ENCODE assay signal across 30 mouse cellular contexts in the genomic region with DNA sequence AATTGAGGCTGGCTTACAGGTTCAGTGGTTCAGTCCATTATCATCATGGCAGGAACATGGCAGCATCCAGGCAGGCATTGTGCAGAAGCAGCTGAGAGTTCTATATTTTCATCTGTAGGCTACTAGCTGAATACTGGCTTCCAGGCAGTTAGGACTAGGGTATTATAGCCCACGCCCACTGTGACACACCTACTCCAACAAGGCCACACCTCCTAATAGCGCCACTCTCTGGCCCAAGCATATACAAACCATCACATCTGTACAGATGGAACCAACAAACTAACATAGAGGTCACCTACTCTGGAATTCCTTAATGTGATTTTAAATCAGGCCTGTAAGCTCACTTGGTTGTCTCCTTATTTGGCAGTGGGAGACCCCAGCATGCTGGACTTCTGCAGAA.
"Had no signal": no experiment of that assay in that cellular context is flagged by ENCODE, and none has a peak within 500 bp of the region (broad histone marks: within the 10 kb centered on the region; RNA-seq: fewer than 3 reads in every experiment).

No protein-coding gene starts in this region.

- H3K4me1 ChIP-seq: limb, embryonic 12.5 days; limb, embryonic 13.5 days; limb, embryonic 15.5 days; liver, embryonic 12.5 days; liver, embryonic 13.5 days; liver, embryonic 15.5 days; lung, embryonic 15.5 days; midbrain, embryonic 10.5 days; midbrain, embryonic 12.5 days; midbrain, embryonic 13.5 days; midbrain, embryonic 15.5 days; neural tube, embryonic 12.5 days had no signal

- H3K27ac ChIP-seq: limb, embryonic 10.5 days; limb, embryonic 12.5 days; limb, embryonic 13.5 days; limb, embryonic 15.5 days; liver, embryonic 12.5 days; liver, embryonic 13.5 days; liver, embryonic 14.5 days; liver, embryonic 15.5 days; lung, embryonic 15.5 days; macrophage; midbrain, embryonic 10.5 days; midbrain, embryonic 12.5 days; midbrain, embryonic 13.5 days; midbrain, embryonic 15.5 days; neural tube, embryonic 12.5 days had no signal

- DNase-seq: left cerebral cortex, postnatal 4 days; liver; liver, embryonic 13.5 days; liver, postnatal 0 days; lung, adult 18-20 months; lung, adult 2 months; lung, embryonic 14.5 days; lung, postnatal 10 days; lung, postnatal 14 days; lung, postnatal 36 days; lung, postnatal 4 days; midbrain, embryonic 14.5 days had no signal

- H3K4me3 ChIP-seq: limb, embryonic 10.5 days; limb, embryonic 12.5 days; limb, embryonic 13.5 days; limb, embryonic 15.5 days; liver, embryonic 13.5 days; liver, embryonic 15.5 days; lung, embryonic 15.5 days; megakaryocyte, embryonic 14.5 days; midbrain, embryonic 10.5 days; midbrain, embryonic 12.5 days; midbrain, embryonic 13.5 days; midbrain, embryonic 15.5 days; myocyte; neural tube, embryonic 12.5 days had no signal

- H3K27me3 ChIP-seq: limb, embryonic 12.5 days; limb, embryonic 13.5 days; limb, embryonic 15.5 days; liver, embryonic 12.5 days; liver, embryonic 13.5 days; liver, embryonic 15.5 days; lung, embryonic 15.5 days; megakaryocyte, embryonic 14.5 days; midbrain, embryonic 12.5 days; midbrain, embryonic 13.5 days; midbrain, embryonic 15.5 days; neural tube, embryonic 12.5 days had no signal

- H3K9ac ChIP-seq: limb, embryonic 12.5 days; limb, embryonic 13.5 days; limb, embryonic 15.5 days; liver, embryonic 12.5 days; liver, embryonic 13.5 days; liver, embryonic 14.5 days; liver, embryonic 15.5 days; liver, postnatal 0 days; lung, embryonic 14.5 days; lung, embryonic 15.5 days; midbrain, embryonic 12.5 days; midbrain, embryonic 13.5 days; midbrain, embryonic 15.5 days; neural tube, embryonic 12.5 days had no signal

- H3K36me3 ChIP-seq: limb, embryonic 10.5 days; limb, embryonic 12.5 days; limb, embryonic 13.5 days; limb, embryonic 15.5 days; liver, embryonic 12.5 days; liver, embryonic 13.5 days; liver, embryonic 15.5 days; lung, embryonic 15.5 days; midbrain, embryonic 12.5 days; midbrain, embryonic 13.5 days; midbrain, embryonic 15.5 days; neural tube, embryonic 12.5 days had no signal

- ATAC-seq: liver, embryonic 12.5 days; liver, postnatal 0 days; lung, postnatal 0 days; midbrain, embryonic 13.5 days; midbrain, embryonic 15.5 days; midbrain, embryonic 16.5 days had no signal

- H3K9me3 ChIP-seq: limb, embryonic 10.5 days; limb, embryonic 12.5 days; limb, embryonic 13.5 days; limb, embryonic 15.5 days; liver, embryonic 12.5 days; liver, embryonic 13.5 days; liver, embryonic 15.5 days; lung, embryonic 15.5 days; midbrain, embryonic 10.5 days; midbrain, embryonic 12.5 days; midbrain, embryonic 13.5 days; midbrain, embryonic 15.5 days; neural tube, embryonic 12.5 days had no signal
